Mouse (Mus musculus): ENCODE results near the gene Eif2b3.

DNA sequence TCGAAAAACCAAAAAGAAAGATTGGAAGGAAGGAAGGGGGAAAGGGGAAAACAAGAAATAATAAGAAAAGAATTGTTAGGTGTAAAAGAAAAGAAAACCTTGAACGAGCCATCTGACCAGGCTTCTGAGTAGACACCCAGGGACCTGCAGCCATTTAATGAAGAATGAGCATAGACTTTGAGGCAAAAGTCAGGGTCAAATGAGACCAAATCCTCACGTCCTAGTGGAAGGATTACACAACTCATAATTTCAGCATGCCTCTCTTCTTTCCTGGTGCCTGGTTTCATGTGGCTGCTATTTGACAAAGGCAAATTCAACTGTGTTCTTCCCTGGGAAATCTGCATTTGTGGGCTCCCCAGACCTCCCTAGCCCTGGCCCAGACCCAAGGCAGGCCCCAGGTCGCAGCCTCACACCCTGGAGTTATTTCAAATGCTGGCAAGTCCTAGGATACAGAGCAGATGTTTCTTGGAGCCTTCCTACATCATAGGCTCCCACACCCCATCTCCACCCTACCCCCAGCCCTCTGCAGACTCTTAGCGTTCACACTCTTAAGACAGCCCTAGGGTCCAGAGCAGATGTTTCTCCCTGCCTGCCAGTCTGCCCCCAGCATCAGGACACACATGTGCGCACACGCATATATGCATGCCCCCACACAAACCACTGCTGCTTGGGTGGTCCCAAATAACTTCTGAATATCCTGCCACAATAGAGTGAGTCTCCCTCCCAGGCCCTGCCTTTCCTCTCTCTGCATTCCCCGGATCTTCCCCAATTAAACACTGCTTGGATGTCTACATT, 79.0 kb downstream of the Eif2b3 start:
- TF ChIP-seq POLR2A (IDR thresholded peaks at IDR 0.05; ENCODE audit: borderline replicate concordance, low read depth, low read length) (no peak), CTCF (IDR thresholded peaks at IDR 0.05; ENCODE audit: low read depth, low read length) (no peak)
